Mouse (Mus musculus): Measurements from ENCODE around the gene Abca4.

- TF ChIP-seq MAFK (IDR thresholded peaks at IDR 0.05; ENCODE audit: borderline replicate concordance, low read depth, low read length) (no peak), POLR2A (IDR thresholded peaks at IDR 0.05; ENCODE audit: control insufficient read depth in 1 of 2, insufficient read depth in 1 of 2, low read depth in 1 of 2, low read length in 2 of 2, poor library complexity in 1 of 2) (no peak), ZKSCAN1 (IDR thresholded peaks at IDR 0.05; ENCODE audit: low read depth, low read length) (no peak), CTCF (IDR thresholded peaks at IDR 0.05 in 2 of 3, conservative IDR thresholded peaks at IDR 0.05 in 1 of 3; ENCODE audit: control insufficient read depth in 1 of 3, insufficient read depth in 1 of 3, low read depth in 2 of 3, low read length in 3 of 3, poor library complexity in 1 of 3, severe bottlenecking in 1 of 3) (no peak)
Observed at GRCm38 (mm10) chr3:122133255-122133654, 89.0 kb downstream of the Abca4 start.
